Mouse (Mus musculus) liver, embryonic 11.5 days (tissue): ENCODE results near the gene Map3k20. TPM values are rescaled to one million over a fixed set of nuclear protein-coding genes. Genes with fewer than 3 reads are reported as not detected.

Experiments used
- ATAC-seq: fragments of 200-750 bp; cut with Nextera tagmentation; replicated peaks from 2 replicates; pipeline ENCODE4 v1.8.0; 2017; ENCODE audit warnings: moderate number of reproducible peaks, mild to moderate bottlenecking, moderate TSS enrichment, moderate library complexity; ENCODE audit not compliant: low FRiP score
- DNase-seq: peaks from one replicate; pipeline ENCODE4 v3.0.0-alpha.2; 2017; ENCODE audit warnings: low spot score
- H3K27ac ChIP-seq: fragments of 300-500 bp; sonication (generic); 2 replicates; pipeline ENCODE4 v1.5.1; 2014; ENCODE audit warnings: mild to moderate bottlenecking, low read depth, low read length, control low read depth
- H3K27me3 ChIP-seq: fragments of 300-500 bp; sonication (generic); replicated peaks from 2 replicates; pipeline ENCODE4 v1.6.1; 2014; ENCODE audit warnings: low read length, mixed read lengths; ENCODE audit not compliant: control insufficient read depth, insufficient read depth
- H3K36me3 ChIP-seq: fragments of 300-500 bp; sonication (generic); 2 replicates; pipeline ENCODE4 v1.6.1; 2014; ENCODE audit warnings: mild to moderate bottlenecking, low read length, moderate library complexity, mixed read lengths; ENCODE audit not compliant: control insufficient read depth, insufficient read depth
- H3K4me1 ChIP-seq: fragments of 300-500 bp; sonication (generic); replicated peaks from 2 replicates; pipeline ENCODE4 v1.6.1; 2014; ENCODE audit warnings: low read length, mixed read lengths; ENCODE audit not compliant: control insufficient read depth, insufficient read depth
- H3K4me2 ChIP-seq: fragments of 300-500 bp; sonication (generic); 2 replicates; pipeline ENCODE4 v1.6.1; 2014; ENCODE audit warnings: mild to moderate bottlenecking, control low read depth, moderate library complexity
- H3K4me3 ChIP-seq: fragments of 300-500 bp; sonication (generic); 2 replicates; pipeline ENCODE4 v1.5.1; 2014; ENCODE audit warnings: low read depth, low read length, control low read depth
- H3K9ac ChIP-seq: fragments of 300-500 bp; sonication (generic); 2 replicates; pipeline ENCODE4 v1.6.1; 2014; ENCODE audit warnings: low read depth, low read length, control low read depth
- H3K9me3 ChIP-seq: fragments of 300-500 bp; sonication (generic); 2 replicates; pipeline ENCODE4 v1.6.1; 2016; ENCODE audit warnings: low read length, inconsistent platforms, mixed read lengths; ENCODE audit not compliant: control insufficient read depth
- WGBS: fragments of 180-500 bp; shearing (Covaris S2); extraction: QIAGEN DNeasy Blood & Tissue Kit; methylation state at CpG from one replicate; pipeline ENCODE4 v1.1.7; 2014; 5-methylcytosine and 5-hydroxymethylcytosine counted together
- polyA plus RNA-seq: library from polyadenylated mRNA; unstranded; fragments of >200 nt; fragmentation: Nextera tagmentation; extraction: Ambion mirVana; gene quantifications from 2 replicates; pipeline ENCODE4 v1.2.1, GENCODE M21; 2014

Gene Map3k20
- polyA plus RNA-seq, 1 experiment from 2014 or later: 12.2 TPM

GRCm38 (mm10) chr2:72320661-72321060, 35.2 kb downstream of the Map3k20 start:
- ATAC-seq (no peak), DNase-seq (no peak)
- no peaks in the 10 kb centered on the region for H3K9me3 ChIP-seq
- no peak overlapping the region for H3K27ac ChIP-seq
- no peak overlapping the region for H3K9ac ChIP-seq
- H3K4me1 ChIP-seq: peaks cover 13% of the 10 kb centered on the region
- H3K4me2 ChIP-seq: no peak overlapping the region
- H3K36me3 ChIP-seq: no peaks in the 10 kb centered on the region
- no peaks in the 10 kb centered on the region for H3K27me3 ChIP-seq
- WGBS: 58% methylated on average over 2 of the region's 2 CpGs
- no peak overlapping the region for H3K4me3 ChIP-seq

DNA sequence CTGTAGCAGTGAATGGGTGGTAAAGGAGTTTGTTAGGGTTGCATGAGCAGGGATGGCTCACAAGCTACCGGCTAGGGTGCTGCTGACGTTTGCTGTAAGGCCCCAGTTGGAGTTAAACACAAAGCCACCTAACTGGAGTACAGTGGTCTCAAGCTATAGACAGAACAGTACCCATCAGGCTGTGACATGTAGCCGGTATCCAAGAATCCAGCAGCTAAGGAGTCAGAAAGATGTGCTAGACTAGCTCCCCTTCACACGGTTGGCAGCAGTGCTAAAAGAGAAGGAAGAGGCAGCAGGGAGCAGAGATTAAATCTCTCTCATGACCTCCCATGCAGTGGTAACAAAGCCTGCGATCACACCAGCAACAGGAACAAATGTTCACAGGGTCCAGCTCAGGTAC, 36.2 kb downstream of the Map3k20 start:
- H3K36me3 ChIP-seq: no peaks in the 10 kb centered on the region
- DNase-seq (no peak), ATAC-seq (no peak)
- H3K9me3 ChIP-seq: no peaks in the 10 kb centered on the region
- H3K4me1 ChIP-seq: peaks cover 13% of the 10 kb centered on the region
- WGBS: 69% methylated on average over 5 of the region's 5 CpGs
- no peak overlapping the region for H3K4me2 ChIP-seq
- H3K27me3 ChIP-seq: no peaks in the 10 kb centered on the region
- H3K9ac ChIP-seq: no peak overlapping the region
- no peak overlapping the region for H3K4me3 ChIP-seq
- H3K27ac ChIP-seq: no peak overlapping the region

- no peaks in the 10 kb centered on the region for H3K9me3 ChIP-seq
- H3K4me2 ChIP-seq: no peak overlapping the region; the same call in 1 of the 2 replicates
- DNase-seq: no peak
- no peaks in the 10 kb centered on the region for H3K36me3 ChIP-seq
- H3K9ac ChIP-seq: no peak overlapping the region
- peaks cover 13% of the 10 kb centered on the region for H3K4me1 ChIP-seq
- H3K4me3 ChIP-seq: no peak overlapping the region
- H3K27ac ChIP-seq: no peak overlapping the region
- ATAC-seq: no peak
- WGBS: 59% methylated on average over 11 of the region's 11 CpGs
- H3K27me3 ChIP-seq: no peaks in the 10 kb centered on the region
Measured at GRCm38 (mm10) chr2:72322681-72323353, 37.4 kb downstream of the Map3k20 start.

- H3K27ac ChIP-seq: no peak overlapping the region
- H3K9me3 ChIP-seq: no peaks in the 10 kb centered on the region
- peaks cover 6% of the 10 kb centered on the region for H3K4me1 ChIP-seq
- WGBS: 83% methylated on average over 12 of the region's 12 CpGs
- no peaks in the 10 kb centered on the region for H3K27me3 ChIP-seq
- ATAC-seq (no peak), DNase-seq (no peak)
- no peak overlapping the region for H3K4me2 ChIP-seq
- no peak overlapping the region for H3K4me3 ChIP-seq
- H3K9ac ChIP-seq: no peak overlapping the region
- no peaks in the 10 kb centered on the region for H3K36me3 ChIP-seq
Measured at GRCm38 (mm10) chr2:72324436-72324835, 39.0 kb downstream of the Map3k20 start.

GRCm38 (mm10) chr2:72326491-72326890, 41.1 kb downstream of the Map3k20 start:
- H3K9ac ChIP-seq: no peak overlapping the region
- H3K27ac ChIP-seq: no peak overlapping the region
- 68% methylated on average over 6 of the region's 6 CpGs for WGBS
- H3K4me3 ChIP-seq: no peak overlapping the region
- H3K4me2 ChIP-seq: no peak overlapping the region
- no peaks in the 10 kb centered on the region for H3K9me3 ChIP-seq
- H3K4me1 ChIP-seq: peaks cover 6% of the 10 kb centered on the region
- H3K36me3 ChIP-seq: no peaks in the 10 kb centered on the region
- DNase-seq (no peak), ATAC-seq (no peak)
- H3K27me3 ChIP-seq: no peaks in the 10 kb centered on the region

- H3K4me3 ChIP-seq: no peak overlapping the region
- H3K27me3 ChIP-seq: no peaks in the 10 kb centered on the region
- no peaks in the 10 kb centered on the region for H3K9me3 ChIP-seq
- DNase-seq (no peak), ATAC-seq (no peak)
- H3K4me2 ChIP-seq: no peak overlapping the region
- H3K27ac ChIP-seq: no peak overlapping the region
- no peaks in the 10 kb centered on the region for H3K4me1 ChIP-seq
- H3K36me3 ChIP-seq: no peaks in the 10 kb centered on the region
- 68% methylated on average over 3 of the region's 3 CpGs for WGBS
- H3K9ac ChIP-seq: no peak overlapping the region
Measured at GRCm38 (mm10) chr2:72328435-72328834, 43.0 kb downstream of the Map3k20 start.

- no peak for DNase-seq
- Histone ChIP-seq H3K4me2 (no peak overlapping the region), H3K4me3 (no peak overlapping the region), H3K36me3 (no peaks in the 10 kb centered on the region), H3K4me1 (no peaks in the 10 kb centered on the region), H3K9me3 (no peaks in the 10 kb centered on the region), H3K27me3 (no peaks in the 10 kb centered on the region), H3K9ac (no peak overlapping the region), H3K27ac (no peak overlapping the region)
- ATAC-seq: no peak
- WGBS: 53% methylated on average over 12 of the region's 12 CpGs
Measured at GRCm38 (mm10) chr2:72330955-72331481, 45.6 kb downstream of the Map3k20 start.

- H3K27me3 ChIP-seq: no peaks in the 10 kb centered on the region
- H3K4me1 ChIP-seq: no peaks in the 10 kb centered on the region
- H3K36me3 ChIP-seq: no peaks in the 10 kb centered on the region
- ATAC-seq (no peak), DNase-seq (no peak)
- no peak overlapping the region for H3K4me2 ChIP-seq
- no peak overlapping the region for H3K27ac ChIP-seq
- 66% methylated on average over 4 of the region's 4 CpGs for WGBS
- H3K4me3 ChIP-seq: no peak overlapping the region
- H3K9me3 ChIP-seq: no peaks in the 10 kb centered on the region
- no peak overlapping the region for H3K9ac ChIP-seq
Measured at GRCm38 (mm10) chr2:72332067-72332466, 46.6 kb downstream of the Map3k20 start.

GRCm38 (mm10) chr2:72333210-72333609, 47.8 kb downstream of the Map3k20 start:
- 71% methylated on average over 3 of the region's 3 CpGs for WGBS
- no peak overlapping the region for H3K4me2 ChIP-seq
- ATAC-seq: no peak
- H3K9me3 ChIP-seq: no peaks in the 10 kb centered on the region
- H3K4me3 ChIP-seq: no peak overlapping the region
- no peak overlapping the region for H3K27ac ChIP-seq
- no peaks in the 10 kb centered on the region for H3K36me3 ChIP-seq
- DNase-seq: no peak
- no peak overlapping the region for H3K9ac ChIP-seq
- H3K27me3 ChIP-seq: no peaks in the 10 kb centered on the region
- no peaks in the 10 kb centered on the region for H3K4me1 ChIP-seq
